Mouse (Mus musculus) c-Kit-positive CD71-negative TER-119-negative erythroid progenitor cells, embryonic 14.5 days (primary cell): Measurements from ENCODE around the gene Rps6kb1.

ENCODE experiments used
- DNase-seq: peaks from one replicate; pipeline ENCODE4 v3.0.0-alpha.2; 2013; ENCODE audit warnings: low read depth

Gene Rps6kb1

GRCm38 (mm10) chr11:86468345-86468744 lies 76.3 kb downstream of the Rps6kb1 start:
- DNase-seq = no peak

DNA sequence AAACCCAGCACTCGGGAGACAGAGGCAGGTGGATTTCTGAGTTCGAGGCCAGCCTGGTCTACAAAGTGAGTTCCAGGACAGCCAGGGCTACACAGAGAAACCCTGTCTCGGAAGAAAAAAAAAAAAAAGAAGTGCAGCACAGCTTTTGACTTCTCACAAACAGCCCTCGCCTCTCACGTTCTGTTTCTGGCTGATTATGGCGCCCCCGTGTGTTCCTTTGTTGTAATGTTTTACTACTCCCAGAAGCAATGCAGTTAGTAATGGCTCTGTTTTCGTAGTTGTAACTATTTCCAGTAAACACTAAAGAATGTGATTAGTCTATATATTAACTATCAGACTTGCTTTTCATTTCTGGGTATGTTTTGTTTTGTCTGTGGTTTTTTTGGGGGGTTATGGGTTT lies 80.3 kb downstream of the Rps6kb1 start:
- DNase-seq = peak; percentile 81

DNA sequence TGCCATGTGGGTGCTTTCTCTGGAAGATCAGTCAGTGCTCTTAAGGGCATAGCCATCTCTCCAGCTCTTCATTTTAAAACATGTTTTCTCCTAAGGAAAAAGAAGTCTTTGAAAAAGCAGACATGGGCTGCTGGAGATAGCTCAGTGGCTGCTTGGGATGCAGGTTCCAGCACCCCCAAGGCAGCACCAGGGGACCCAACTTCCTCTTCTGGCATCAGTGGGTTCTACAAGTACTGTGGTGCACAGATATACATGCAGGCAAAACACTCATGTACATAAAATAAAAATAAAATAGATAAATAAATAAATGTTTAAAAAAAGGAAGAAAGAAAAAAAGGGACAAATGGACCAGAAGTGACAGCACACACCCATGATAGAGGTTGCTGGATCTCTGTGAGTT lies 82.0 kb downstream of the Rps6kb1 start:
- DNase-seq = no peak

- DNase-seq = no peak
Measured at GRCm38 (mm10) chr11:86458866-86459265, 85.7 kb downstream of the Rps6kb1 start.

DNA sequence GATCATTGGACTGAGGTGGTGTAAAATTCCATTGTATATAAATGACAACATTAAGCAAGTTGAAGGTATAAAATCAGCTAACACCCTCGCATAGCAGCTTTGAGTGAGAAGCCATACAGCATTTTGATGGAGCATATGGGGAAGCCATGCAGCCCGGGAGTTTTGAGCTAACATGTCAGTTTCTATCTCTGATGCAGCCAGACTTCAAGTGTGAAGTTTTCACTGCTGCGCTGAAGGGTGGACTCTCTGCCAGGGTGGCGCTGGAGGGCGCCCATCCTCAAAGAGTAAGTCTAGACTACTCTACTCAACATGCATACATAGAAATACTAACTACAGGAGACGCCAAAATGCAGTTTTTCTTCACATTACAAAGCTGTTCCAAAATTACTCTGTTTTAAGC lies 87.1 kb downstream of the Rps6kb1 start:
- DNase-seq = no peak

DNA sequence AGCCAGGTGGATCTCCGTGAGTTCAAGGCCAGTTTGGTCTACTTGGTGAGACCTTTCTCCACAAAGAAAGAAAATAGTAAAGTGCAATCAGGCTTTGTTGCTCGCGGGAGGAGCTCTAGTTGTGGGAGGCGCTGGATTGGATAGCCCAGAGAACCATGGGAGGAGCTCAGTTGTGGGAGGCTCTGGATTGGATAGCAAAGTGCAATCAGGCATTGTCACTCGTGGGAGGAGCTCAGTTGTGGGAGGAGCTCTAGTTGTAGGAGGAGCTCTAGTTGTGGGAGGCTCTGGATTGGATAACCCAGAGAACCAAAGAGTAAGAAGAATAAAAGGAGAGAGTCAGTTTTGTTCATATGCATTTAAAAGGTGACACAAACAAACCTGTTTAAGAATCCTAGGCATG lies 90.6 kb downstream of the Rps6kb1 start:
- DNase-seq = no peak
